Mouse (Mus musculus) brain, embryonic 14.5 days (tissue): Measurements from ENCODE around the gene Adrm1. TPM values are rescaled to one million over a fixed set of nuclear protein-coding genes. Genes with fewer than 3 reads are reported as not detected.

Experiments used
- DNase-seq: peaks from one replicate; pipeline ENCODE4 v3.0.0-alpha.2; 2011; ENCODE audit warnings: low read depth
- CTCF ChIP-seq: fragments of 200-500 bp; IDR thresholded peaks from 2 replicates; pipeline ENCODE4 v1.5.1; 2012; ENCODE audit warnings: inconsistent platforms, mild to moderate bottlenecking, moderate library complexity, borderline replicate concordance; ENCODE audit not compliant: insufficient read depth, insufficient read length; ENCODE audit errors: extremely low read depth
- POLR2A ChIP-seq: fragments of 200-500 bp; IDR thresholded peaks from 2 replicates; pipeline ENCODE4 v1.6.1; 2012; ENCODE audit warnings: mild to moderate bottlenecking, inconsistent platforms, borderline replicate concordance; ENCODE audit not compliant: poor library complexity, insufficient read depth, insufficient read length, severe bottlenecking; ENCODE audit errors: extremely low read depth
- polyA plus RNA-seq: library from polyadenylated mRNA; depleted of rRNA; stranded (reverse); fragments of >200 nt; gene quantifications from 2 replicates; pipeline ENCODE4 v1.2.3, GENCODE M21; 2012; rRNA removed

The Adrm1 gene
- polyA plus RNA-seq, result 124 and 148 TPM in 2 replicates

- TF ChIP-seq CTCF (peak; percentile 89), POLR2A (no peak)
- DNase-seq, result peak; percentile 99
Measured at GRCm38 (mm10) chr2:180170806-180171521, at the start of gene Adrm1. Gene Adrm1, plus strand, starts transcription at chr2:180171485.

DNA sequence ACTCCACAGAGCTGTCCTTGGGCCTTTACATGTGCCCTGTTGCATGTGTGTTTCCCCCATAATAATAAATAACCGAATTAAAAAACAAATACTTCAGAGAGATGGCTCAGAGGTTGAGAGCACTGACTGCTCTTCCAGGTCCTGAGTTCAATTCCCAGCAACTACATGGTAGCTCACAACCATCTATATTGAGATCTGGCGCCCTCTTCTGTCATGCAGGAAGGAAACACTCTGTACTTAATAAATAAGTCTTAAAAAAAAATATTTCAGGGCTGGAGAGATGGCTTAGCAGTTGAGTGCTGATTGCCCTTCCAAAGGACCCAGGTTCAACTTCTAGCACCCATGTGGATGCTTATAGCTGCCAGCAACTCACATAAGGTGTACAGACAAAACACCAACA, 47.1 kb upstream of the Adrm1 start:
- no peak for TF ChIP-seq POLR2A
- TF ChIP-seq CTCF, result no peak
- DNase-seq, result no peak

- peak; percentile 54 for DNase-seq
- no peak for TF ChIP-seq POLR2A
- no peak for TF ChIP-seq CTCF
Measured at GRCm38 (mm10) chr2:180126195-180126594, 45.1 kb upstream of the Adrm1 start.

- TF ChIP-seq POLR2A (no peak), CTCF (no peak)
Measured at GRCm38 (mm10) chr2:180127675-180128074, 43.6 kb upstream of the Adrm1 start.

GRCm38 (mm10) chr2:180133231-180133630, 38.1 kb upstream of the Adrm1 start:
- DNase-seq, result no peak
- TF ChIP-seq CTCF (no peak), POLR2A (no peak)

More at GRCm38 (mm10) chr2:180127675-180128074, 43.6 kb upstream of the Adrm1 start:
- DNase-seq, result no peak

DNA sequence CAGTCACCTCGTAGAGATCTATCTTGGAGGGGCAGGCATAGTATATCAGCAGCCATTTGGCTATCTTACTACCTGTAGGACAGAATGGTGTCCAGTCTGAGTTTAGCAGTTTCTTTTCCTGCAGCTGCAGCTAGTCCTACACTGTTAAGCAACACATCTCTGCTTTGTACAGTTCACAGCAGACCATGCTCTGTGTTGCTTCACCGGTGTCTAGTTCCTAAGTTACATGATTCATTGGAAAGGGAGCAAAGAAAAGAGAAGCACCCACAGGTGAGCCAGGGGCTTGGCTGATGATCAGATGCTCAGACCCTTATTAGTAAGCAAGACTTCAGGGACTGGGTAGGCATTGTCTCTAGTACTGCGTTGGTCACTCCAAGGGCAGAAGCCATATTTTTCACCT, 37.4 kb upstream of the Adrm1 start:
- no peak for DNase-seq
- no peak for TF ChIP-seq POLR2A
- no peak for TF ChIP-seq CTCF

DNA sequence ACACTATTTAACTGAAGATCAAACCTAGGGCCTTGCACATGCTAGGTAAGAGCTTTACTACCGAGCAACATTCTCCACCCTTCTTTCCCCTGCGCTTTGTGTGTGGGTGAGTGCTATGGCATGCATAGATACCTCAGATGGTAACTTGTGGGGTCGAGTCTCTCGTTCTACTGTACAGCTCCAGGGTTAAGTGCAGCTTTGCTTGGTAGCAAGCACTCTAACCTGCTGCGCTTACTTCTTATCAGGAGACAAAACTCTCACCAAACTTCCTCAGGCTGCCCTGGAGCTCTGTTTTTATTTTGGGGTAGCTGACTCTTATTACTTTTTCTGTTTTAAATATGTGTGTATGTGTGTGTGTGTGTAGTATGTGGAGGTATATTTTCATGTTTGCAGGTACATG, 35.9 kb upstream of the Adrm1 start:
- TF ChIP-seq CTCF (no peak), POLR2A (no peak)

DNA sequence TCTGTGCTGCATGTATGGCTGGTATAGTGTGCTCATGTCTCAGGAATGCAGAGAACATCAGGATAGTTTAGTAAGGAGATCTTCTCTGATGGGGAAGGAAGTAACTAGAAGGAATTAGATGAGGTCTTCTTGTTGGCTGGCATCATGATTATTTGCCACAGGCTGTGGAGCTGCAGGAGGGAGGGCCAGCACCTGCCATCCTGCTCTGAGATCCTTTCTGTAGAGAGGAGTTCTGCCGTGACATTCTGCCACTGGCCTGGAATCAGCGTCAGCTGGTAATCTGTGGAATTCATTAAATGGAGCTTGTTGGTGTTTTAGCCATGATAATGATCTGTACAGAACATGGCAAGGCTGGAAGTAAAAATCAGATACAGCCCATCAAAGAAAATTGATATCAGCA, 25.2 kb upstream of the Adrm1 start:
- DNase-seq, result no peak
- TF ChIP-seq CTCF, result no peak
- TF ChIP-seq POLR2A, result no peak

More for the DNA sequence above, 35.9 kb upstream of the Adrm1 start:
- DNase-seq, result no peak

GRCm38 (mm10) chr2:180147379-180147778, 23.9 kb upstream of the Adrm1 start:
- TF ChIP-seq CTCF (no peak), POLR2A (no peak)
- no peak for DNase-seq

DNA sequence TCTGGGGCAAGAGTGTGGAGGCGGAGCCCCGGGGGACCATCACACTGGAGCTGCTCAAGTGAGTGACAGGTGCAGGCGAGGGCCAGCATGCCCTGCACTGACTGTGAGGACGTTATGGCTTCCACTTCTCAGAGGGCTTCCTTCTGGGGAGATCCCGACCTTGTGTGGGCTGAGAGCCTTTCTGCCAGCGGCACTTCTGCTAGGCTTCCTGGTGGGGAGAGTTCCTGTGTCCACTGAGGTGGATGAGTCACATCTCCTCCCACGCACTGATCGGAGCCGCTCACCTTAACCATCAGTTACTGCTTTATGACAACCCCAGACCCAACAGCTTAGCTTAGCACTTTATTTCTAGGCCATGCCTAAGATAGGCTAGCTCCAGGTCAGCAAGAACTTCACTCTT, 22.7 kb upstream of the Adrm1 start:
- no peak for DNase-seq
- no peak for TF ChIP-seq CTCF
- no peak for TF ChIP-seq POLR2A

GRCm38 (mm10) chr2:180154796-180155195, 16.5 kb upstream of the Adrm1 start:
- TF ChIP-seq POLR2A, result no peak
- TF ChIP-seq CTCF, result no peak
- peak; percentile 52 for DNase-seq

DNA sequence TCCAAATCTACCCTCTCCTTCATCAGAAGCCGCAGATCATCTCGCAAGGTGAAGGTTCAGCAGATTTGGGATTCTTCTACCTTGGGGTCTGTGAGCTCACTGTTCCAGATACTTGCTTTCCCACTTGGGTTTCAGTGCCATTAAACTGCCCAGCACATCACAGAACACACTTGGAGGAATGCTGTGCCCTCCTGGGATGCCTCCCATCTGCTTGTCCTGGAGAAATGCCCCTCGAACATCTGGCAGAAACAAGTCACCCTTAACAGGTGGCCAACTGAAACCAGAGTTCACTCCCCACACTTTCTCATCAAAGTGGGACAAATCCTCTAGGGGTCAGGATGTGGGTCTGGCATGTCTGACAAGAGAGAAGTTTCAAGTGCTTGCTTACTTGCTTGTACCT, 12.7 kb upstream of the Adrm1 start:
- TF ChIP-seq CTCF (no peak), POLR2A (no peak)
- no peak for DNase-seq

DNA sequence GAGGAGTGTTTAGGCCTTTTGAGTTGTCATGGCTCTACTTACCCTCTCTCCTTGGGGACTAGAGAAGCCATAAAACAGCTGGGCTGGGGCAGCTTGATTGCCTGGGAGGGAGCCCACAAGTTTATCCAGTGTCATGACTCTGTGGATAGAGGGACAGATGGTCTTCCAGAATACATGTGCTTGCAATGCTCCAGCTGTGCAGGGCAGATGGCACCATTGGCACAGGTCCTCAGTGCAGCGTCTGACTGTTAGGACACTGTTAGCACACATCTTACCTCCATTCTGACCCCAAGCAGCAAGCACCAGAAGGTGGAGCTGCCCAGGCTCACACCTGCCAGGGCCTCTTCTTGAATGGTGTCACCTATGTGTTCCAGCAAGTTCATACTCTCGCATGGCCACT, 5.4 kb upstream of the Adrm1 start:
- no peak for TF ChIP-seq POLR2A
- TF ChIP-seq CTCF, result no peak
- peak; percentile 7 for DNase-seq
